Mouse (Mus musculus) ES-E14 (cell line): ENCODE measurements at regions not wholly inside any gene's neighbourhood (a gene's known extent, or its start where the extent isn't known, plus 50 kb on each side); places are given as distances from the start of the nearest gene placed in this dataset.

Experiments used
- DNase-seq: peaks from one replicate; pipeline ENCODE4 v3.0.0-alpha.2; 2013; ENCODE audit warnings: low read depth, low spot score
- H3K27ac ChIP-seq: 2 replicates; pipeline ENCODE4 v1.5.1; 2012; ENCODE audit warnings: low read depth, mild to moderate bottlenecking, low read length, moderate library complexity, mixed read lengths; ENCODE audit not compliant: poor library complexity, insufficient read depth, severe bottlenecking
- H3K36me3 ChIP-seq: 2 replicates; pipeline ENCODE4 v1.6.1; 2012; ENCODE audit warnings: mild to moderate bottlenecking, low read length, moderate library complexity, mixed read lengths; ENCODE audit not compliant: control insufficient read depth, poor library complexity, insufficient read depth, severe bottlenecking
- H3K4me1 ChIP-seq, 2 experiments: fragments of 150-350 bp in 1 of 2; sonication (generic) in 1 of 2; 2 replicates each; pipeline ENCODE4 v1.6.1; 2012; ENCODE audit warnings: low read length in 2 of 2, mild to moderate bottlenecking in 1 of 2, mixed read lengths in 1 of 2; ENCODE audit not compliant: control insufficient read depth in 2 of 2, insufficient read depth in 2 of 2, poor library complexity in 1 of 2
- H3K4me3 ChIP-seq, 2 experiments: fragments of 150-350 bp in 1 of 2; sonication (generic) in 1 of 2; 2 replicates each; pipeline ENCODE4 v1.5.1; 2012; ENCODE audit warnings: low read length in 2 of 2, low read depth in 1 of 2, mild to moderate bottlenecking in 1 of 2, mixed read lengths in 1 of 2; ENCODE audit not compliant: insufficient read depth in 1 of 2, poor library complexity in 1 of 2, severe bottlenecking in 1 of 2
- H3K9ac ChIP-seq: 2 replicates; pipeline ENCODE4 v1.6.1; 2012; ENCODE audit warnings: low read depth, mild to moderate bottlenecking, low read length, mixed read lengths; ENCODE audit not compliant: poor library complexity, insufficient read depth, severe bottlenecking
- H3K9me3 ChIP-seq: fragments of 150-350 bp; sonication (generic); 2 replicates; pipeline ENCODE4 v1.6.1; 2012; ENCODE audit warnings: low read depth, mild to moderate bottlenecking, low read length; ENCODE audit not compliant: control insufficient read depth, insufficient read depth
- CHD2 ChIP-seq: IDR thresholded peaks from 2 replicates; pipeline ENCODE4 v1.6.1; 2014; ENCODE audit warnings: mild to moderate bottlenecking, low read depth, low read length, inconsistent platforms
- HCFC1 ChIP-seq: IDR thresholded peaks from 2 replicates; pipeline ENCODE4 v1.6.1; 2012; ENCODE audit warnings: low read length, inconsistent platforms, borderline replicate concordance; ENCODE audit not compliant: insufficient read depth
- MAFK ChIP-seq: IDR thresholded peaks from 2 replicates; pipeline ENCODE4 v1.6.1; 2014; ENCODE audit warnings: mild to moderate bottlenecking, low read depth, low read length, inconsistent platforms; ENCODE audit not compliant: insufficient read depth
- ZC3H11A ChIP-seq: IDR thresholded peaks from 2 replicates; pipeline ENCODE4 v1.6.1; 2012; ENCODE audit warnings: low read depth, mild to moderate bottlenecking, inconsistent platforms, low read length, borderline replicate concordance
- ZNF384 ChIP-seq: IDR thresholded peaks from 2 replicates; pipeline ENCODE4 v1.6.1; 2012; ENCODE audit warnings: low read depth, low read length, inconsistent platforms
- in situ Hi-C, 2 experiments: fragments of 600-800 bp; cut with MboI; formaldehyde crosslinking; loops; one replicate each; pipeline ENCODE4 v1.15.1; 2025; ENCODE audit warnings: low sequenced_read_pairs in 2 of 2, inconsistent platforms in 1 of 2; ENCODE audit not compliant: unreplicated experiment in 2 of 2

DNA sequence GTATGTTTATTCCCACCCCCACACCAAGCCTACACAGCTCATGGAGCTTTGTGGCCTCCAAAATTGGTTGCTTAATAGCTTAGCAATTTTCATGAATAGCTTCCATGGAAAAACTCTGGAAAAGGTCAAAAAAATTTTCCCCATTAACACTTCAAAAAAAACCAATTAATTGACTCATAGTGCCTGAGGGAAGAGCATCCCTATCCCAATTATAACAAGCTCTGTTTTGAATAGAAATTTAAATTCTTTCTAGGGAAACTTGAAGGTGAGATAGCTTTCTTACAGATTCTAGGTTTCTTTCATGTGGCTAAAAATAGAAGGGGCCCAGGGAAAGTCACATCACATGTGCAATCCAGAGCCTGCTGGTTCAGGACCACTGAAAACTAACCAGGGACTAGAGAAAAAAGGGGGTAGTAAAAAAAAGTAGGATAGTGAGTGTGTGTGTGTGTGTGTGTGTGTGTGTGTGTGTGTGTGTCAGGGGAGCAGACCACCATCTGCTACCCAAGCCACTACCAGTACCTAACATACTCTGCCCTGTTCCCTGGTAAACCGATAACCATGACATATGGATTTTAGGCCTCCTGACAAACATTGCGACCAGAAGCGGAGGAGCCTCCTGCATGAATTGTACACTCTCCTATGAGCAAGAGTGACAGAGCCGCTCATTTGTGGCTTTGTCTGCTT, 162.2 kb downstream of the Cmpk2 start:
- in situ Hi-C loops: no loop called here
- no peak for DNase-seq

GRCm38 (mm10) chr12:26621135-26621932, 152.3 kb downstream of the Cmpk2 start:
- no peak overlapping the region for H3K4me3 ChIP-seq
- no peaks in the 10 kb centered on the region for H3K9me3 ChIP-seq
- H3K4me1 ChIP-seq: no peaks in the 10 kb centered on the region
- in situ Hi-C loops: no loop called here
- no peak for DNase-seq
- H3K9ac ChIP-seq: no peak overlapping the region
- no peaks in the 10 kb centered on the region for H3K36me3 ChIP-seq
- no peak overlapping the region for H3K27ac ChIP-seq
- TF ChIP-seq ZNF384: no peak
- TF ChIP-seq ZC3H11A: no peak
- no peak for TF ChIP-seq HCFC1
- no peak for TF ChIP-seq CHD2
- TF ChIP-seq MAFK: no peak

More for the DNA sequence above, 162.2 kb downstream of the Cmpk2 start:
- no peak for TF ChIP-seq ZNF384
- no peak for TF ChIP-seq CHD2
- no peak for TF ChIP-seq HCFC1
- TF ChIP-seq ZC3H11A: no peak
- TF ChIP-seq MAFK: no peak
- H3K9ac ChIP-seq: no peak overlapping the region
- H3K27ac ChIP-seq: no peak overlapping the region
- H3K9me3 ChIP-seq: no peaks in the 10 kb centered on the region
- no peak overlapping the region for H3K4me3 ChIP-seq
- no peaks in the 10 kb centered on the region for H3K4me1 ChIP-seq
- no peaks in the 10 kb centered on the region for H3K36me3 ChIP-seq

- H3K9ac ChIP-seq: no peak overlapping the region
- H3K27ac ChIP-seq: no peak overlapping the region
- in situ Hi-C loops: no loop called here
- no peaks in the 10 kb centered on the region for H3K9me3 ChIP-seq
- no peak overlapping the region for H3K4me3 ChIP-seq
- H3K4me1 ChIP-seq: no peaks in the 10 kb centered on the region
- no peaks in the 10 kb centered on the region for H3K36me3 ChIP-seq
- DNase-seq: no peak
- TF ChIP-seq HCFC1: no peak
- TF ChIP-seq ZC3H11A: no peak
- no peak for TF ChIP-seq CHD2
- TF ChIP-seq MAFK: no peak
- TF ChIP-seq ZNF384: no peak
Observed at GRCm38 (mm10) chr12:26620501-26621134, 151.6 kb downstream of the Cmpk2 start.

- Histone ChIP-seq H3K4me1 (no peaks in the 10 kb centered on the region), H3K4me3 (no peak overlapping the region), H3K9ac (no peak overlapping the region), H3K36me3 (no peaks in the 10 kb centered on the region), H3K9me3 (no peaks in the 10 kb centered on the region), H3K27ac (no peak overlapping the region)
- no peak for DNase-seq
- TF ChIP-seq CHD2 (no peak), HCFC1 (no peak), ZC3H11A (no peak), MAFK (no peak), ZNF384 (no peak)
- in situ Hi-C loops: no loop called here
Observed at GRCm38 (mm10) chr12:26617969-26618368, 149.0 kb downstream of the Cmpk2 start.
